Mouse (Mus musculus) neural tube, embryonic 11.5 days (tissue): ENCODE results near the gene Mcub. TPM values are rescaled to one million over a fixed set of nuclear protein-coding genes. Genes with fewer than 3 reads are reported as not detected.
A peak's percentile ranks its signal among the peaks of the same experiment; 100 is the strongest.

ENCODE experiments used
- ATAC-seq: fragments of 200-750 bp; cut with Nextera tagmentation; 2 replicates; pipeline ENCODE4 v1.8.0; 2017; ENCODE audit warnings: moderate number of reproducible peaks, mild to moderate bottlenecking, moderate TSS enrichment, moderate library complexity; ENCODE audit not compliant: insufficient read depth, low FRiP score, low TSS enrichment
- DNase-seq: peaks from one replicate; pipeline ENCODE4 v3.0.0-alpha.2; 2015; ENCODE audit warnings: low spot score
- H3K27ac ChIP-seq: fragments of 300-500 bp; sonication (generic); 2 replicates; pipeline ENCODE4 v1.5.1; 2014; ENCODE audit warnings: low read depth, mild to moderate bottlenecking, low read length
- H3K27me3 ChIP-seq: fragments of 300-500 bp; sonication (generic); 2 replicates; pipeline ENCODE4 v1.6.1; 2014; ENCODE audit warnings: mild to moderate bottlenecking, low read length, mixed read lengths; ENCODE audit not compliant: control insufficient read depth, insufficient read depth
- H3K36me3 ChIP-seq: fragments of 300-500 bp; sonication (generic); 2 replicates; pipeline ENCODE4 v1.6.1; 2014; ENCODE audit warnings: mild to moderate bottlenecking, low read length, moderate library complexity, mixed read lengths; ENCODE audit not compliant: control insufficient read depth, insufficient read depth
- H3K4me1 ChIP-seq: fragments of 300-500 bp; sonication (generic); 2 replicates; pipeline ENCODE4 v1.6.1; 2014; ENCODE audit warnings: low read length, mixed read lengths; ENCODE audit not compliant: control insufficient read depth, insufficient read depth
- H3K4me2 ChIP-seq: fragments of 300-500 bp; sonication (generic); 2 replicates; pipeline ENCODE4 v1.6.1; 2014; ENCODE audit warnings: low read depth, mild to moderate bottlenecking, moderate library complexity
- H3K4me3 ChIP-seq: fragments of 300-500 bp; sonication (generic); 2 replicates; pipeline ENCODE4 v1.5.1; 2014; ENCODE audit warnings: low read depth, low read length
- H3K9ac ChIP-seq: fragments of 300-500 bp; sonication (generic); 2 replicates; pipeline ENCODE4 v1.6.1; 2014; ENCODE audit warnings: mild to moderate bottlenecking, low read length
- H3K9me3 ChIP-seq: fragments of 300-500 bp; sonication (generic); 2 replicates; pipeline ENCODE4 v1.6.1; 2016; ENCODE audit warnings: low read length; ENCODE audit not compliant: control insufficient read depth
- WGBS: fragments of 180-500 bp; shearing (Covaris S2); extraction: QIAGEN DNeasy Blood & Tissue Kit; methylation state at CpG from one replicate; pipeline ENCODE4 v1.1.7; 2014; 5-methylcytosine and 5-hydroxymethylcytosine counted together
- polyA plus RNA-seq: library from polyadenylated mRNA; unstranded; fragments of >200 nt; fragmentation: Nextera tagmentation; extraction: Ambion mirVana; gene quantifications from 2 replicates; pipeline ENCODE4 v1.2.1, GENCODE M21; 2014

Mcub gene
- polyA plus RNA-seq: 1.0 and 1.5 TPM in 2 replicates

- peaks cover 16% of the 10 kb centered on the region for H3K27me3 ChIP-seq
- under 1% methylated on average over 63 of the region's 63 CpGs for WGBS
- no peak within 1 kb of the TSS for H3K27ac ChIP-seq
- H3K36me3 ChIP-seq: no peaks in the 10 kb centered on the region
- peak within 1 kb of the TSS; percentile 47 for H3K9ac ChIP-seq
- ATAC-seq (peak; percentile 82), DNase-seq (peak; percentile 52)
- peaks cover 6% of the 10 kb centered on the region; the same call in 1 of the 2 replicates for H3K4me1 ChIP-seq
- no peaks in the 10 kb centered on the region for H3K9me3 ChIP-seq
- peak within 1 kb of the TSS; percentile 52 for H3K4me3 ChIP-seq
- H3K4me2 ChIP-seq: peak within 1 kb of the TSS; percentile 93
Measured at GRCm38 (mm10) chr3:129969432-129970395, at the start of gene Mcub. Gene Mcub, minus strand, starts transcription at chr3:129970206.

GRCm38 (mm10) chr3:130012943-130013342 is 42.9 kb upstream of the Mcub start:
- no peak for ATAC-seq
- Histone ChIP-seq H3K9me3 (no peaks in the 10 kb centered on the region), H3K4me1 (no peaks in the 10 kb centered on the region), H3K4me3 (no peak overlapping the region), H3K27ac (no peak overlapping the region), H3K36me3 (peaks cover 2% of the 10 kb centered on the region; the same call in 1 of the 2 replicates), H3K27me3 (no peaks in the 10 kb centered on the region), H3K4me2 (no peak overlapping the region), H3K9ac (no peak overlapping the region)
- no peak for DNase-seq
- 89% methylated on average over 2 of the region's 2 CpGs for WGBS

GRCm38 (mm10) chr3:130011236-130011635 is 41.2 kb upstream of the Mcub start:
- Histone ChIP-seq H3K4me2 (no peak overlapping the region), H3K4me1 (no peaks in the 10 kb centered on the region), H3K27me3 (no peaks in the 10 kb centered on the region), H3K9ac (no peak overlapping the region), H3K27ac (no peak overlapping the region), H3K36me3 (peaks cover 4% of the 10 kb centered on the region; the same call in 1 of the 2 replicates), H3K4me3 (no peak overlapping the region), H3K9me3 (no peaks in the 10 kb centered on the region)
- WGBS: 77% methylated on average over 1 of the region's 1 CpGs
- ATAC-seq (no peak), DNase-seq (no peak)

GRCm38 (mm10) chr3:130006141-130006540 is 36.1 kb upstream of the Mcub start:
- Histone ChIP-seq H3K4me3 (no peak overlapping the region), H3K27ac (no peak overlapping the region), H3K9ac (no peak overlapping the region), H3K36me3 (peaks cover 10% of the 10 kb centered on the region), H3K4me1 (no peaks in the 10 kb centered on the region), H3K9me3 (no peaks in the 10 kb centered on the region), H3K4me2 (no peak overlapping the region), H3K27me3 (no peaks in the 10 kb centered on the region)
- no peak for ATAC-seq
- DNase-seq: no peak
- WGBS: 90% methylated on average over 7 of the region's 7 CpGs

DNA sequence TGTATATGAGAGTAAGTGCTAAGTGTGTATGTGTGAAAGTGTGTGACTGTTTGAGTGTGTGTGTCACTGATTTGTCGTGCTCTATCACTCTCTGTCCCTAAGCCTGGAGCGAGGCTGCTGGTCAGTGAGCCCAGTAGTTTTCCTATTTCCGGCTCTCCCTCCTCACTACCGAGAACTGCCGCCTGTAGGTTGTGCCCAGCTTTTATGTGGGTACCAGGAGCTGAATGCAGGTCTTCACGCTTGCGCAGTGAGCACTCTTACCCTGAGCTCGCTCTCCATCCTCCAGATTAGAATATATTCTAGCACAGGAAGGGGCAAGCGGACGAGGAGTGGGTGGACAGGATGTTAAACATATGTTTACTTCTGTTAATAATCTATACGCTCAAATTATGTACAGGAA is 30.9 kb upstream of the Mcub start:
- 96% methylated on average over 11 of the region's 11 CpGs for WGBS
- DNase-seq: no peak
- Histone ChIP-seq H3K4me3 (no peak overlapping the region), H3K27ac (no peak overlapping the region), H3K36me3 (peaks cover 10% of the 10 kb centered on the region), H3K9me3 (no peaks in the 10 kb centered on the region), H3K4me2 (no peak overlapping the region), H3K4me1 (no peaks in the 10 kb centered on the region), H3K27me3 (no peaks in the 10 kb centered on the region), H3K9ac (no peak overlapping the region)
- ATAC-seq: no peak

DNA sequence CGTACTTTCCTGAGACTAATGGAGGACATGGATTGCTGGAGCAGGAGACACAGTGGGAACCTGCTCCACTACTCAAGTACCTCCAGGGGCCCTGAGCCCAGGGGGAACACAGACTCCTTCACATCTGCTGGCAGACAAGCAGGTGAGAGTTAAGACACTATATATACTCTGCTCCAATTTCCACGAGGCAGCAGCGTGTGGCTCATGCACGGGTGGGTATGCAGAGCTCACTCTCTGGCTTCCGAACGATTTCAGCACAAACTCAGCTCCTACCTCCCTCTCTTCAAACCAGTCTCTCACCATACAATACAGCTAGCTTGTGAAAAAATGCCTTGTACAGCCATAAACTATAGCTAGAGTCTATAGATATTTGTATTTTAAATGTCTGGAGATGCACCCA is 28.5 kb upstream of the Mcub start:
- Histone ChIP-seq H3K9ac (no peak overlapping the region), H3K27ac (no peak overlapping the region), H3K4me3 (no peak overlapping the region), H3K9me3 (no peaks in the 10 kb centered on the region), H3K4me2 (no peak overlapping the region), H3K4me1 (no peaks in the 10 kb centered on the region), H3K27me3 (no peaks in the 10 kb centered on the region), H3K36me3 (peaks cover 14% of the 10 kb centered on the region)
- no peak for ATAC-seq
- 92% methylated on average over 6 of the region's 6 CpGs for WGBS
- DNase-seq: no peak

GRCm38 (mm10) chr3:129998001-129998400 is 28.0 kb upstream of the Mcub start:
- WGBS: 89% methylated on average over 7 of the region's 7 CpGs
- Histone ChIP-seq H3K27me3 (no peaks in the 10 kb centered on the region), H3K9me3 (no peaks in the 10 kb centered on the region), H3K36me3 (peaks cover 12% of the 10 kb centered on the region), H3K4me3 (no peak overlapping the region), H3K4me2 (no peak overlapping the region), H3K4me1 (no peaks in the 10 kb centered on the region), H3K27ac (no peak overlapping the region), H3K9ac (no peak overlapping the region)
- DNase-seq (no peak), ATAC-seq (no peak)

GRCm38 (mm10) chr3:129997324-129997723 is 27.3 kb upstream of the Mcub start:
- H3K4me1 ChIP-seq: no peaks in the 10 kb centered on the region
- H3K27me3 ChIP-seq: no peaks in the 10 kb centered on the region
- DNase-seq: no peak
- no peak for ATAC-seq
- H3K9me3 ChIP-seq: no peaks in the 10 kb centered on the region
- H3K9ac ChIP-seq: no peak overlapping the region
- no peak overlapping the region for H3K27ac ChIP-seq
- H3K4me2 ChIP-seq: no peak overlapping the region
- H3K4me3 ChIP-seq: no peak overlapping the region
- WGBS: 91% methylated on average over 3 of the region's 3 CpGs
- H3K36me3 ChIP-seq: peaks cover 12% of the 10 kb centered on the region

GRCm38 (mm10) chr3:129987297-129987696 is 17.3 kb upstream of the Mcub start:
- Histone ChIP-seq H3K4me3 (no peak overlapping the region), H3K9ac (no peak overlapping the region), H3K27me3 (no peaks in the 10 kb centered on the region), H3K4me2 (no peak overlapping the region), H3K9me3 (no peaks in the 10 kb centered on the region), H3K4me1 (no peaks in the 10 kb centered on the region), H3K36me3 (peaks cover 40% of the 10 kb centered on the region), H3K27ac (no peak overlapping the region)
- ATAC-seq (no peak), DNase-seq (no peak)
- WGBS: 95% methylated on average over 13 of the region's 13 CpGs
